Mouse (Mus musculus): ENCODE measurements at regions not wholly inside any gene's neighbourhood (a gene's known extent, or its start where the extent isn't known, plus 50 kb on each side); places are given as distances from the start of the nearest gene placed in this dataset.

GRCm38 (mm10) chr13:53805872-53806271 lies 249.6 kb downstream of the Drd1 start:
- DNase-seq (ENCODE audit: low spot score in 2 of 2) = no peak

GRCm38 (mm10) chr13:53800978-53801377 lies 254.5 kb downstream of the Drd1 start:
- DNase-seq (ENCODE audit: low spot score in 2 of 2) = no peak

- no peak for DNase-seq (ENCODE audit: low spot score in 2 of 2)
Observed at GRCm38 (mm10) chr13:53788809-53789208, 266.7 kb downstream of the Drd1 start.

- DNase-seq (ENCODE audit: low spot score in 2 of 2) = peak; percentile 90 to 94
Observed at GRCm38 (mm10) chr13:53783492-53783891, 272.0 kb downstream of the Drd1 start.

DNA sequence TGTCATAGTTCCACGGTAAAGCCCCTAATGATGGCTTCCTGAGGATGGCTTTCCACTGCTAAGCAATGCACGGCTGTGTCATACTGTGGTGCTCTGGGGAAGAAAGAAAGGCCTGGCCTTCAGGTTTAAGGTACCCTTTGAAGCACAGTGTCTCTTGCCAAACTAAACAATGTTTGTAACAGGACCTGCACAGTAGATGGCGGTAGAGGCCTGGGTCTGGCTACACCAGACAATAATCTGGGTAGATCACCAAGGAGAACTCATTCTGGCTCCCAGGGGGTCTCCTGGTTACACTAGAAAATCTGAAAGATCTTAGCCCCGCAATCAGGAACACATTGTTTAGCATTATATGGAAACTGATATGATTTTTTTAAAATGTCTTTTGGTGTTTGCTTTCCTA lies 276.4 kb downstream of the Drd1 start:
- DNase-seq (ENCODE audit: low spot score in 2 of 2) = peak; percentile 58 to 73

DNA sequence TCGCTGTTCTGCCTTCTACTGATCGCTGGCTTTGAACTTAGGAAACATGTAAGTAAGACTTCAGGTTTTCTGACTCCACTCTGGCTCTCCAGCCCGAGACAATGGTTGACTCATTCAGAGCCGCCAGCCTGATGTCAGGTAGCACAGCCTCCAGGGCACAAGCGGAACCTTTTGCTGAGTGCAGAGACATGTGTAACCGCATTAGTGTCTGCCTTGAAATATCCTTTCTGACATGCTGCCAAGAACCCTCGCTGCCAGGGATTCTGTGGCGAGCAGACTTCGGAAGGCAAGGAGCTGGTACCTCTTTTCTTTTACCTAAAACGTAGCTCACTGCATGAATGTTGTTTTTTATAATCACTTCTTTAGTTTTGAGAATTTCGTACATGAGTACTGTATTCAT lies 279.1 kb downstream of the Drd1 start:
- DNase-seq (ENCODE audit: low spot score in 2 of 2) = no peak

- DNase-seq (ENCODE audit: low spot score in 2 of 2) = peak in 1 of 2 experiments; percentile 35
Observed at GRCm38 (mm10) chr13:53775687-53776086, 279.8 kb downstream of the Drd1 start.

GRCm38 (mm10) chr13:53764613-53765243 lies 290.8 kb downstream of the Drd1 start:
- peak; percentile 73 to 82 for DNase-seq (ENCODE audit: low spot score in 2 of 2)

DNA sequence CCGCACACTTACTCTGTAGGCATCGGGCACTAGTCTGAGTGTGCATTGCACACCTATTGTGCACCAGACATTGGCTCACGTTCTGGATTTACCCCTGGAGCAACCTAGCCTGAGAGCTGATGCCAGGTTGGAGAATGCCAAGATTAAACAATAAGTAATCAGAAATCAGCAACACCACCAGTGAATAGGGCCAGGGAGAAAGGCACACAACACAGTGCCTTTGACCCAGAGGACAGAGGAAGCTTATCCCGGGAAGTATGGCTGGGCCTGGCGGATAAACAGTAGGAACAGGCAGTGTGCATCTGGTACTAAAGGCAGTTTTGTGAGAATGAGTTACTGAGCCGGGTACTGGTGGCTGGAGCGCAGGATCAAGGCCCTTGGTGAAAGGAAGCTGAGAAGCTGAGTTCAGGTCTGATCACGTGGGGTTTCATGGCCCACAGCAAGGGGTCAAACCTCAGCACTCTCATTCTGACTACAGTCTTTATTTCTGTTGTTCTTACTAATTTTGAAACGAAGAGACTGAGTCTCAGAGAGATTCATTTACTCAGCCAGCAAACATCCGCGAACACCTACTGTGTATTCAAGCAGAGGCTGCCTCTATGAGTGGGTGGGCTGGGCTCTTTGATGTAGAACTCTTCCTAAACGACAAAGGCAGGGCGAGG lies 284.8 kb upstream of the Msx2 start:
- DNase-seq (ENCODE audit: low spot score in 2 of 2) = no peak

DNA sequence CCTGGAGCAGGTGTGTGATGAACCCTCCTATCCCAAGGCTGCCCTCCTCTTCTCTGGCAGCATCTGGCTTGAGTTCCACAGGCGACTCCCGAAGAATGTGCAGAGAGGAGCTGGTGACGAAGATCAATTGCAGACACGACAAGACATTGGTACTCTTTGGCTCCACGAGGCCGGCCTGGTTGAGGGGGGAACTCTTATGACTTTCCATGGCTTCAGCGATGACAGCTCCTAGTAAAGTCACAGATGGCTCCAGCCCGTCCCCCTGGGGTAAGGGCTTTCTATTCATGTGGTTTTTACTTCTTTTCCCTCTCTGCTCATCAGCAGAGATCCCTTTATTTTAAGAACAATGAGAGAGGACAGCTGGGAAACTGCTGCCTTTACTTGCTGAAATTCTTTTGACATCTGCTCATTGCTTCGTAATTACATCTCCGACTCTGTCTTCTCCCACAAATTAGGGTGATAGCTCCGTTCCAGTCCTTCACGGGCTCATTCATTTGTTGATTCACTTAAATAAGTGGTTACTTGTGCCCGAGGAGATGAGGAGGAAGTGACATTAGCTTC lies 284.2 kb upstream of the Msx2 start:
- DNase-seq (ENCODE audit: low spot score in 2 of 2) = no peak

- DNase-seq (ENCODE audit: low spot score in 2 of 2) = no peak
Observed at GRCm38 (mm10) chr13:53755046-53755615, 282.3 kb upstream of the Msx2 start.

DNA sequence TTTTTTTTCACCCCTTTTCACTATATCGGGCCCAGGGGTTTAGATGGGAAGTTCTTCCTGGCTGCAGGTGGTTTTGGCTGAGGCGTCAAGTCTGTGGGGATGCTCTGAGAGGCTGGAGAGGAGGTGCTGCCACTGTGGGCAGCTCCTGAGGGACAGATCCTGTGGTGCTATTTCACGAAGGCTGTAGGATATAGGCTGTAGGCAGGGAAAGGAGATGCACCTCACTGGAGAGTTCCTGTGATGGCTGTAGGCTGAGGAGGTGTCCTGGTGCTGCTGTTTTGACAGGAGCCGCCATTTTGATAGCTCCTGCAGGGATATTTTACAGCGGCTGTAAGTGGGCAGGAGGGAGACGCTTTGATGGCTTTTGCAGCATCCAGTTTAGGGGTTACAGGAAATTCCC lies 280.2 kb upstream of the Msx2 start:
- no peak for DNase-seq (ENCODE audit: low spot score in 2 of 2)

DNA sequence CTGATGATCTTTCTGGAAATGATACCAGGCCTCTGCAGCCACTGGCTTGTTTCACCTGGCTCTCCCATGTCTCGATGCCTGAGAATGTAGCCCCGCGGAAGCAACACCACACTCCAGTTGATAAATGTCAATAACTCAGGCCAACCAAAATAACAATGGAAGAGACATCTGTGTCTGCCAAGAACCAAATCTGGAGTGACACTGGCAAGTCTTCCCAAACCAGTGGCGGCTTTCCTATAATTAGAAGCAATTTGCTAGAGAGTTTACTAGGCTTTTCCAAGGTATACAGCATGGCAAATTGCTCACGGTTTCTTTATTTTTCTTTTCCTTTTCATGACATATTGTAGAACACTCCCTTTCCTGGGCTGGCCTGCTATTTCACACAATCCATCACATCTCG lies 268.1 kb upstream of the Msx2 start:
- no peak for DNase-seq (ENCODE audit: low spot score in 2 of 2)

- DNase-seq (ENCODE audit: low spot score in 2 of 2) = no peak
Observed at GRCm38 (mm10) chr13:53739127-53739526, 266.3 kb upstream of the Msx2 start.

- DNase-seq (ENCODE audit: low spot score in 2 of 2) = no peak
Observed at GRCm38 (mm10) chr13:53734944-53735343, 262.1 kb upstream of the Msx2 start.

DNA sequence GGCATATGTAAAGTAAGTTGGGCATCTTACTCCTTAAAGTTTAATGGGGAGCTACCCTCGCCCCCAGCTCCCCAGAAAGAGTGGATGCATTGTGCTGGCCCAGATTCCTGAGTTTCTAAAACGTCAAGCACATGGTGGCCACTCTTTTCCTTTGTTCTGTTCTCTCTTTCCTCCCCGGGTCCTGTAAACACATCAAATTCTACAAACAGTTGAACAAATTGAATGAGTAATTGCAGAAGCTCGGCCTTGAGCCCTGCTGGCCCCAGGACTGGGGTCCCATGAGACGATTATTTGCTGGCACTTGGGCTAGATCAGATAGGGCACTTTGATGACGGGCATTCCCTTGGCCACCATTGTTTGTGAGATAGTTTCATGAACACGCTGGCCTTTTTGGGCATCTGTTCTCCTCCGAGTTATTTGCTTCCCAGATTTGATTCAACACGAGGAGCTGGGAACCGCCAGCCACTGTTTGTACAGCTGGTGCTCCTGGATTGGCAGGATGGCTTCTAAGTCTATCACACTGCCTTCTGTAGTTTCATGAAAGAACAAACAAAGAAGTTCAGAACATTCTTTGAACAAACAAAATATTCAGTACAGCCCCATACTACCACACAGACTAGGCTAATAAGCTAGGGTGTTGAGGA lies 257.5 kb upstream of the Msx2 start:
- DNase-seq (ENCODE audit: low spot score in 2 of 2) = no peak

DNA sequence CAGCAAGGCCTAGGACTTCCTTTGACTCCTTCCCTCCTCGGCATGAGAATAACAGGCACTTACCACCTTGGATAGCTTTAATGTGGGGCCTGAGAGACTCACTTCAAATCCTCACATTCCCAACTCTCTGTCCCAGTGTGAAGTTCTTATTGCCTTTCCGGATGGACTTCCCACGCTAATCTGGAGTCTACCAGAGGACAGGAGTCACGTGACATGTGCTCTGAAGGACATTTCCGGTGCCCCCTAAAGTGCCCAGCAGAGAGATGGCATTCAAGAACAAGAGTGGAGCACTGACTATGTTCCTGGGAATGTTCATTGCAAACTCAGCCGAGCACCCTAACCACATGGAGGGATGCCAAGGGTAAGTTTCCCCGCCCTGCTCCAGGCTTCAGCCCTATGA lies 257.0 kb upstream of the Msx2 start:
- DNase-seq (ENCODE audit: low spot score in 2 of 2) = no peak

GRCm38 (mm10) chr13:53726031-53726430 lies 253.2 kb upstream of the Msx2 start:
- DNase-seq (ENCODE audit: low spot score in 2 of 2) = no peak

- no peak for DNase-seq (ENCODE audit: low spot score in 2 of 2)
Observed at GRCm38 (mm10) chr13:53722881-53723280, 250.0 kb upstream of the Msx2 start.

- no peak for DNase-seq (ENCODE audit: low spot score in 2 of 2)
Observed at GRCm38 (mm10) chr13:53721038-53721463, 248.2 kb upstream of the Msx2 start.

DNA sequence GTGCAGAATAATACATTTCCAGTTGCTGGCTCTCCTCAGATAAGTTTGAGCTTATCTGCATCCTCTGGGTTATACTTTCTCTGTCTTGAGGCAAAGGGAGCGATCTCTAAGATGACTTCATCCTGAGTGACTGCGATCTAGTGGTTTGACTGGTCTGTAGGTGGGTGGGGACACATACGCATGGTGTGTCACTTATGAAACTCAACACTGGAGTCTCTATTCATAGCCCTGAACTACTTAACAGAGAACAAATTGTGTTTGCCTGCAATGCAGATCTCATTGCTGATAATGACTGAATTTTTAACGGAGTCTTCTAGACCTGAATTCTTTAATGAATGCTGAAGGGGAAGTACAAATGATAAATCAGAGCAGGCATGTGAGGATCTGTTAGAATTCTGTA lies 244.7 kb upstream of the Msx2 start:
- DNase-seq (ENCODE audit: low spot score in 2 of 2) = no peak

- no peak for DNase-seq (ENCODE audit: low spot score in 2 of 2)
Observed at GRCm38 (mm10) chr13:53717086-53717485, 244.2 kb upstream of the Msx2 start.

DNA sequence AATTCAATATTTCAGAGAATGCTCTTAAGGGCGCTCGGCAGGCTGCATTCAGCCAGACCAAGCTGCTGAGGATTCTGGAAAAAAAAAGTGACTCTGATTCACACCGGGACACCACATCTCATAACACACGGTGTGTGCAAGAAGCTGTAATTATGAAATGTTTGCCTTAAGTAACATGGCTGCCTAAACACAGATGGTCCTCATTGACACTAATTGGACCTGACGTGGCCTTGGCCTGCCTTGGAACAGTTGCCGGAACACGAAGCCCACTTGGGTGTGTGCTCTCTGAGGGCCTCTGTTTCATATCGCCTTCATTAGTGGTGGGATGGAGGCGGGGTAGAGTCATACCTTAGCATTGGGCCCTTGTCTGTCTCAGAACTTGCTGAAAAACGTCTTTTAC lies 236.2 kb upstream of the Msx2 start:
- no peak for DNase-seq (ENCODE audit: low spot score in 2 of 2)
